Mouse (Mus musculus) heart, embryonic 13.5 days (tissue): ENCODE results near the gene Kcne2. TPM values are rescaled to one million over a fixed set of nuclear protein-coding genes. Genes with fewer than 3 reads are reported as not detected.

ENCODE experiments used
- ATAC-seq: fragments of 200-750 bp; cut with Nextera tagmentation; 2 replicates; pipeline ENCODE4 v1.8.0; 2017; ENCODE audit warnings: moderate TSS enrichment; ENCODE audit not compliant: insufficient number of reproducible peaks, low FRiP score, low TSS enrichment; ENCODE audit errors: extremely low read depth
- H3K27ac ChIP-seq: fragments of 300-500 bp; sonication (generic); replicated peaks from 2 replicates; pipeline ENCODE4 v1.5.1; 2015; ENCODE audit warnings: moderate library complexity, mild to moderate bottlenecking, inconsistent platforms
- H3K27me3 ChIP-seq: fragments of 300-500 bp; sonication (generic); replicated peaks from 2 replicates; pipeline ENCODE4 v1.6.1; 2015; ENCODE audit warnings: mild to moderate bottlenecking, inconsistent platforms
- H3K36me3 ChIP-seq: fragments of 300-500 bp; sonication (generic); 2 replicates; pipeline ENCODE4 v1.6.1; 2015; ENCODE audit warnings: mild to moderate bottlenecking, inconsistent platforms
- H3K4me1 ChIP-seq: fragments of 300-500 bp; sonication (generic); 2 replicates; pipeline ENCODE4 v1.6.1; 2015; ENCODE audit warnings: inconsistent platforms
- H3K4me2 ChIP-seq: fragments of 300-500 bp; sonication (generic); 2 replicates; pipeline ENCODE4 v1.6.1; 2015; ENCODE audit warnings: inconsistent platforms, mild to moderate bottlenecking, moderate library complexity
- H3K4me3 ChIP-seq: fragments of 300-500 bp; sonication (generic); 2 replicates; pipeline ENCODE4 v1.5.1; 2015; ENCODE audit warnings: moderate library complexity, mild to moderate bottlenecking, inconsistent platforms
- H3K9ac ChIP-seq: fragments of 300-500 bp; sonication (generic); 2 replicates; pipeline ENCODE4 v1.6.1; 2015; ENCODE audit warnings: inconsistent platforms, mild to moderate bottlenecking, moderate library complexity
- H3K9me3 ChIP-seq: fragments of 300-500 bp; sonication (generic); 2 replicates; pipeline ENCODE4 v1.6.1; 2016; ENCODE audit warnings: inconsistent platforms
- WGBS: fragments of 180-500 bp; shearing (Covaris S2); methylation state at CpG from one replicate; pipeline ENCODE4 v1.1.7; 2015; ENCODE audit warnings: mixed read lengths; 5-methylcytosine and 5-hydroxymethylcytosine counted together
- polyA plus RNA-seq: library from polyadenylated mRNA; unstranded; fragments of >200 nt; fragmentation: Nextera tagmentation; extraction: Ambion mirVana; gene quantifications from 2 replicates; pipeline ENCODE4 v1.2.1, GENCODE M21; 2015

Gene Kcne2
- 1.2 and 1.3 TPM in 2 replicates for polyA plus RNA-seq

DNA sequence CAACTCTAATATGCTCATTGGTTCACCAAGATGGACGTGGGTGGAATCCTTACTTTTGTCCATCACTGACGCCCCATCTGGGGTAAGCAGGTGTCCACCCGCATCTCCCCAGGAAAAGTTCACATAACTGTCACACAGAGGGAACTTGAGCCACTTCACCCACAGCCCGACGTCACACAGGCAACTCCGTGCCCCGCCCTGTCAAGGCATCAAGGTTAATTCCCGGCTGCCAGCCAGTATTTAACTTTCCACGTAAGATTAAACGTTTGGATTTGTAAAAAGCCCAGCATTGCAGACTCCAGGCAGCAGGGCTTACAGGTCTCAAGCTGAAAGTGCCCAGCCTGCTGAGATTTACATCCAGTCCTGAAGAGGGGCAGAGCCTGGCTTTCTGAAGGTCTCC is at the start of gene Kcne2:
Kcne2 (plus strand) TSS at position 289 of the 400 bp plus-strand sequence.
- 63% methylated on average over 10 of the region's 10 CpGs for WGBS
- no peak within 1 kb of the TSS for H3K4me3 ChIP-seq
- no peak within 1 kb of the TSS for H3K9ac ChIP-seq
- H3K4me2 ChIP-seq = no peak within 1 kb of the TSS
- no peaks in the 10 kb centered on the region for H3K36me3 ChIP-seq
- H3K9me3 ChIP-seq = no peaks in the 10 kb centered on the region
- ATAC-seq = no peak
- no peak within 1 kb of the TSS for H3K27ac ChIP-seq
- H3K27me3 ChIP-seq = no peaks in the 10 kb centered on the region
- peaks cover 11% of the 10 kb centered on the region for H3K4me1 ChIP-seq

DNA sequence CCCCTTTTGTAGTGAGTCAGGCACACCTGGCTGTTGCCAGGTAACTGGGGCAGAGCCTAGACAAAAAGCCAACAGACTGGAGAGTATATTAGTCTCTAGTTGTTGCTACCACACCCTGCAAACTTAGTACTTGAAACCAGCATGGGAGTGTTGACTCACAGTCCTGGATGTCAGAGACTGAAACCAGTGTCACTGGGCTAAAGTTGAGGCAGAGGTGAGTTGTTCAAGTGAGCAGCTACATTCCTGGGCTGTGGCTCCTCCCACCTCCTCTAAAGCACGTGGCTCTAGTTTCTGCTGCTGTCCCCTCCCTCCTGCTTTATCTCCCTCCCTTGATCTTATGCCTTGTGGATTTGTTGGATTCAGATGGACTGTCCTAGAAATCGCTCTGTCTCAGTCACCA is 46.3 kb upstream of the Kcne2 start:
- no peak for ATAC-seq
- Histone ChIP-seq H3K4me3 (no peak overlapping the region), H3K27me3 (peaks cover 10% of the 10 kb centered on the region; the same call in 1 of the 2 replicates), H3K36me3 (no peaks in the 10 kb centered on the region), H3K27ac (no peak overlapping the region), H3K4me2 (no peak overlapping the region), H3K4me1 (peaks cover 25% of the 10 kb centered on the region), H3K9ac (no peak overlapping the region), H3K9me3 (no peaks in the 10 kb centered on the region)
- 31% methylated on average over 2 of the region's 2 CpGs for WGBS

DNA sequence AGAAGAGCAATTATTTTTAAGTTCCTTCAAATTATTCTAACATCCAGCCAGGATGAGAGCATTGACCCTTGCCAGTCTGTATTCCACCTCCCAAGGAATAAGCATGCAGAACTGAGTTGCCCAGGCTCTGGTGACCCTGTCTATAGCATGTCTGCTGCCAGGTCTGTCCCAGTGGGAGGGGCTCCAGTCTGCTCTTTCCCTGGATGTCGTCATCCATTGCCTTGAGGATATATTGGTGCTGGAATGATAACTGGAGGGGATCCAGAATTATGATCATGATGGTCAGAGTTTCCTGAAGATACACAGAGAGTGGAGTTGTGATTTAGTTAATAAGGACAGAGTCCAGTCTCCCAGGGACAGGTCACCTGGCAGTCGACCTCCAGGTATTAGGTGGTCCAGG is 45.2 kb upstream of the Kcne2 start:
- Histone ChIP-seq H3K4me3 (no peak overlapping the region), H3K27ac (no peak overlapping the region), H3K4me2 (no peak overlapping the region), H3K36me3 (no peaks in the 10 kb centered on the region), H3K27me3 (peaks cover 10% of the 10 kb centered on the region; the same call in 1 of the 2 replicates), H3K9me3 (no peaks in the 10 kb centered on the region), H3K9ac (no peak overlapping the region), H3K4me1 (peaks cover 25% of the 10 kb centered on the region)
- 50% methylated on average over 2 of the region's 2 CpGs for WGBS
- ATAC-seq = no peak

DNA sequence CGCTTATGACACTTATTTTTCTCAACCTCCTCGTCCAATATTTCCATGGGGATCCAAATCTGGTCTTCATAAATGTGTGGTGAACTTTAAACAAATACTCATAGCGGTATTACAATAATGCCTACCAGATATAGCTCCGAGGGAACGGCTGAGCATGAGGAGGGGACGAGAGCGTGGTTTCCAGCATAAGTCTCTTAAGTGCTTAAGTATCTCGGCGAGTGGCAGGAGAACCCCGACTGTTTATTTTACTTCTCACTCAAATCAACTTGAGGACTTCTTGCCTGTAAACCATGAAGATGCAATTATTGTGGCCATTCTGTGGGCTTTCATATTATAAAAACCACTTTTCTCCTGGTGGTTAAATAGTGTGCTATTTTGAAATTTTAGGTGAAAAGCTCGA is 44.5 kb upstream of the Kcne2 start:
- Histone ChIP-seq H3K36me3 (no peaks in the 10 kb centered on the region), H3K4me3 (no peak overlapping the region), H3K9me3 (no peaks in the 10 kb centered on the region), H3K27me3 (peaks cover 10% of the 10 kb centered on the region; the same call in 1 of the 2 replicates), H3K4me1 (peaks cover 25% of the 10 kb centered on the region), H3K4me2 (peak overlapping the region; percentile 13), H3K9ac (no peak overlapping the region), H3K27ac (no peak overlapping the region)
- 37% methylated on average over 11 of the region's 11 CpGs for WGBS
- no peak for ATAC-seq

DNA sequence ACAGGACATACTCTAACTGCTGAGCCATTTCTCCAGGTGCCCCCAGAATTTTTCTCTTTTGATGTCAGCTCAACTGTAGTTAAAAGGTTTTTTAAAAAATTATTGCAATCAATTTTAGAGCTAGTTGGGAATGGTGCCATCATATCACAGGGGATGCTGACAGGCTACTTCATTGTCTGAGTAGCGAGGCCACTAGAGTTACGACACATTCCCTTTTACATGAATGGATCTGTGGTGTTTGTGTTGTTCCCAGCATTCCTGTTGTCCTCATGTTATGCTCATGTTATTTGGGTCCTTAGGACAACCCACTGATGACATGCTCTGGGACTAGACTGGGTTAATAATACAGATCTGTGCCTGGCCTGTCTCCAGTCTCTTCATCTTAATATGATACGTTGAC is 42.5 kb upstream of the Kcne2 start:
- H3K4me2 ChIP-seq = no peak overlapping the region
- no peak for ATAC-seq
- 67% methylated on average over 3 of the region's 3 CpGs for WGBS
- no peaks in the 10 kb centered on the region for H3K36me3 ChIP-seq
- peaks cover 25% of the 10 kb centered on the region for H3K4me1 ChIP-seq
- H3K9ac ChIP-seq = no peak overlapping the region
- H3K4me3 ChIP-seq = no peak overlapping the region
- no peak overlapping the region for H3K27ac ChIP-seq
- no peaks in the 10 kb centered on the region for H3K9me3 ChIP-seq
- peaks cover 9% of the 10 kb centered on the region; the same call in 1 of the 2 replicates for H3K27me3 ChIP-seq

DNA sequence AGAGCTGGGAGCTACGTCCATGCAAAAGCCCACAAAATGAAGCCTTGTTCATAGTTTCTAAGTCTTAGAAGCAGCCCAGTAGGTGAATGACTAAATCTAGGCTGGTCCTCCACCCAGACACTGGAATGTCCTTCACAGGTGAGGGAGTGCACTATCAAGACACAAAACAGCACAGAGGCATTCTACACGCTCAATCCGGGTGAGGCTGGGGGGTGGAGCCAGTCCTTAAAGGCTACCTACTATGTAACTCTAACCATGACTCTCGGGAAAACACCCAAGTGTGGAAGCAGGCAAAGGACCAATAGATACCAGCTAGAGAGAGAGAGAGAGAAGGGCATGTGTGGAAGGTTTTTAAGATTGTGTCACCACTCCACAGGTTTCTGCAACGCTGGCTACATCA is 41.7 kb upstream of the Kcne2 start:
- H3K27ac ChIP-seq = no peak overlapping the region
- H3K9ac ChIP-seq = no peak overlapping the region
- peaks cover 9% of the 10 kb centered on the region; the same call in 1 of the 2 replicates for H3K27me3 ChIP-seq
- peaks cover 25% of the 10 kb centered on the region for H3K4me1 ChIP-seq
- no peaks in the 10 kb centered on the region for H3K9me3 ChIP-seq
- H3K4me3 ChIP-seq = no peak overlapping the region
- WGBS = 48% methylated on average over 5 of the region's 5 CpGs
- H3K4me2 ChIP-seq = no peak overlapping the region
- H3K36me3 ChIP-seq = no peaks in the 10 kb centered on the region
- no peak for ATAC-seq

DNA sequence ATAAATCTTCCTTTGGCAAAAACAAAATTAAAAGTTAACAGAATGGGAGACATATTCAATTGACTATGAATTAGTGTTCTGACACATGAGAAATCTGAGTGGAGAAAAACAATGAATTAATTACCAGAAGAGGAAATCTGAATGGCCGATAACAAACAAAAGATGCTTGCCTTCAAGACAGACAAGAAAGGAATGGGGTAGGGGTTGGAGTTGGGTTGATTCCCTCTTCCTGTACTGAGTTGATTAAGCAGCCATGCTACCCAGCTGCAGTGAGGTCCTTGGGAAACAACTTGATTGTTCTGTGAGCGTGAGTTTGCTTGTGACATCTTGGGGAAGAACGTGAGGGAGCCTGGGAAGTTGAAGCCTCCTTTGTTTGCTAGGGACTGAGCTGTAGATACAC is 37.9 kb upstream of the Kcne2 start:
- H3K9ac ChIP-seq = no peak overlapping the region
- peaks cover 5% of the 10 kb centered on the region; the same call in 1 of the 2 replicates for H3K27me3 ChIP-seq
- no peak for ATAC-seq
- WGBS = 73% methylated on average over 3 of the region's 3 CpGs
- H3K36me3 ChIP-seq = no peaks in the 10 kb centered on the region
- no peak overlapping the region for H3K27ac ChIP-seq
- no peak overlapping the region for H3K4me2 ChIP-seq
- H3K4me3 ChIP-seq = no peak overlapping the region
- H3K4me1 ChIP-seq = peaks cover 6% of the 10 kb centered on the region
- H3K9me3 ChIP-seq = no peaks in the 10 kb centered on the region

DNA sequence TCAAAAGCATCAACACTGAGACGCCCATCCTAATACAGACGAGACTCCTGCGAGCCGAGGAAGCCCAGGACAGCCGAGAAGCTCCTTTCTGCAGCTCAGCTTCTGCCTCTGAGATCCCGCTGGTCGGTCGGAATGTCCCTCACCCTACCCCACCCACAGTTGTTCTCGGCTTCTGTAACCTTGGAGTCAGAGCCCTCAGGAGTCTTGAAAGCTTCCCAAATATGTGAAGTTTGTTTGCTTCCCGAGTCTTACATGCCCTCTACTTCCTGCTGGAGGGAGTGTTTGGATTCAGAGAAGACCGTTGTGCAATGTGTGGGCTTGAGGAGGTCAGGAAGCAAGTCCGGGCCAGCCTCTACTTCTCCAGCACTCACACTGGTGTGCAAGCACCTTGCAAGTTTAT is 24.3 kb upstream of the Kcne2 start:
- H3K9me3 ChIP-seq = no peaks in the 10 kb centered on the region
- no peak for ATAC-seq
- H3K4me3 ChIP-seq = no peak overlapping the region
- H3K27ac ChIP-seq = no peak overlapping the region
- H3K27me3 ChIP-seq = no peaks in the 10 kb centered on the region
- H3K4me1 ChIP-seq = 0 out of 2 replicates have a peak, but pooled peaks cover 4% of the 10 kb centered on the region
- no peaks in the 10 kb centered on the region for H3K36me3 ChIP-seq
- H3K9ac ChIP-seq = no peak overlapping the region
- no peak overlapping the region for H3K4me2 ChIP-seq
- WGBS = 65% methylated on average over 12 of the region's 12 CpGs

DNA sequence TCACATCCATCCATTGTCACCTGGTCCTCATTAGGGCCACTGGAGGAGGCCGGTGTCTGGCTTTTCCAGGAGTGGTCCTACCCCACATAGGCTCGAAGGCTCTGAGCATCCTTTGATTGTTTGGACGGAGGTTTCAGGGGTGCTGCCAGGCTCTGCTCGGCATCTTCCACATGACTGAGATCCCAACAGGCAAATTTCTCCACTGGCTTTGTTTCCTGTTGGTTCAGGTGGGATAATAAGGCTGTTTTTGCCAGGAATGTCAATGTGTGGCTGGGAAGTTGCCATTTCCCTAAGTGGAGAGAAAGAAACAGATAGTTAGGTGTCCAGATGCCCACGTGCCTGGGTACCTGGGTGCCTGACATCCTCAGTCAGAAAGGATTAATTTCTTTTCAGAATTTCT is 17.7 kb upstream of the Kcne2 start:
- Histone ChIP-seq H3K9me3 (no peaks in the 10 kb centered on the region), H3K27ac (no peak overlapping the region), H3K9ac (no peak overlapping the region), H3K4me1 (no peaks in the 10 kb centered on the region), H3K4me2 (no peak overlapping the region), H3K36me3 (no peaks in the 10 kb centered on the region), H3K27me3 (no peaks in the 10 kb centered on the region), H3K4me3 (no peak overlapping the region)
- no peak for ATAC-seq
- WGBS = 77% methylated on average over 5 of the region's 5 CpGs

DNA sequence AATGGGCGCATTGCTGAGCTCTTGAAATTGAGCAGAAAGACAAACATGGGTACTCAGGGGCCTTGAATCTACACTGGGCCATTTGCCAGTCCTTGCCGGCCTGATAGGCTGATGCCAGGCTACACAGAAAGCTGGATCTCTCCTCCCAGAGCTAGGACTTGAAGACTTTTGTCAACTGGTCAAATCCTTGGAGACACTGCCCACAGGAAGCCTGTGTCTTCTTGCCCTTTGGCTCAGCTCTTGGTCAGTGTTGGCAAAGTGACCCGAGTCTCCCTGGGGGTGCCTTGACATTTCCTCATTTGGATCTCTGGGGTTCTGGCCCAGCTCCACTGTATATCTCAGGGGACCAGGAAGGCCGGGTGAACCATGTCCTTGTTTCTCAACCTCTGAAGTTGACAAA is 16.7 kb upstream of the Kcne2 start:
- 72% methylated on average over 4 of the region's 4 CpGs for WGBS
- H3K9ac ChIP-seq = no peak overlapping the region
- no peak for ATAC-seq
- H3K27me3 ChIP-seq = no peaks in the 10 kb centered on the region
- H3K27ac ChIP-seq = no peak overlapping the region
- no peak overlapping the region for H3K4me2 ChIP-seq
- no peaks in the 10 kb centered on the region for H3K36me3 ChIP-seq
- no peak overlapping the region for H3K4me3 ChIP-seq
- no peaks in the 10 kb centered on the region for H3K9me3 ChIP-seq
- no peaks in the 10 kb centered on the region for H3K4me1 ChIP-seq

DNA sequence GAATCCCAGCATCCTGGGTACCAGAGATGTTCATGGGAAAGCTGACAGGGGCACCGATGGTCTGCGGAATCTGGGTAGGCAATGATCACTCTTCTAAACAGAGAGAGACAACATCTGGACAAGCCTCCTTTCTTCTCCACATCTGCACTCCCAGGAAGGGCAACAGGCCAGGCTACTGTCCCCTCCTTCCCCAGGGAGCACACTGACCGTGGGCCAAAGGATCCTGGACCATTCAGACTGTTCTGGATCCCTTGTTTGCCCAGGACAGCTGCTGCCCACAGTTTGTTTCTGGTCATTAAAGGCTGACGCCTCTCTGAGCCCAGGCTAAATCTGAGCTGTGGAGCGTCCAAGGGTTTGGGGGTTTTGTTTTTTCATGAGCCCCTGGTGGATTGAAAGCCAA is 9.5 kb upstream of the Kcne2 start:
- Histone ChIP-seq H3K36me3 (no peaks in the 10 kb centered on the region), H3K4me1 (no peaks in the 10 kb centered on the region; the same call in 1 of the 2 replicates), H3K4me2 (no peak overlapping the region), H3K27ac (no peak overlapping the region), H3K4me3 (no peak overlapping the region), H3K9me3 (no peaks in the 10 kb centered on the region), H3K27me3 (peaks cover 11% of the 10 kb centered on the region), H3K9ac (no peak overlapping the region)
- WGBS = 83% methylated on average over 5 of the region's 5 CpGs
- no peak for ATAC-seq

DNA sequence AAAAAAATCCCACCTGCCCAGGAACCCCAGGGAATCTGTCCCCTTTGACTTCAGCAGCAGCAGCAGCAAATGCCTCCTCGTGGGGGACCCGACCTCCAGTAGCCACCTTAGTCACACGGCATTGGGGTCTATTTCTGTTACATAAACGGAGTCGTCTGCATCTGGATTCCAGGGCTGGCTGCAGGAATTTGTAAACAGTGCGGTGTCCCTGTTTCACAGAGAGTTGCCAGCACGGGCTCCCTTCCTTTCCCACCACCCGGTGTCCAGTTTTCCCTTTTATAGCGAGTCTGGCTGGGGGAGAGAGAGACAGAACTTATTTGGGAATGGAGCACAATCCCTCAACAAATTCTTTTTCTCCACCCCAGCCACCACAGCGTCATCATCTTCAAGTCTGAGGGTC is 7.1 kb upstream of the Kcne2 start:
- no peak for ATAC-seq
- H3K4me1 ChIP-seq = no peaks in the 10 kb centered on the region; the same call in 1 of the 2 replicates
- H3K27ac ChIP-seq = no peak overlapping the region
- no peaks in the 10 kb centered on the region for H3K36me3 ChIP-seq
- H3K4me2 ChIP-seq = no peak overlapping the region
- peaks cover 11% of the 10 kb centered on the region for H3K27me3 ChIP-seq
- no peaks in the 10 kb centered on the region for H3K9me3 ChIP-seq
- H3K9ac ChIP-seq = no peak overlapping the region
- no peak overlapping the region for H3K4me3 ChIP-seq
- WGBS = 27% methylated on average over 10 of the region's 10 CpGs
